Mouse (Mus musculus) urinary bladder, postnatal 36 days (tissue): ENCODE measurements around the gene Cavin1.
A peak's percentile ranks its signal among the peaks of the same experiment; 100 is the strongest.

Source experiments
- DNase-seq, 2 experiments: peaks; one replicate each; pipeline ENCODE4 v3.0.0; 2022; ENCODE audit warnings: low spot score in 2 of 2, mixed read lengths in 1 of 2

Gene Cavin1

DNA sequence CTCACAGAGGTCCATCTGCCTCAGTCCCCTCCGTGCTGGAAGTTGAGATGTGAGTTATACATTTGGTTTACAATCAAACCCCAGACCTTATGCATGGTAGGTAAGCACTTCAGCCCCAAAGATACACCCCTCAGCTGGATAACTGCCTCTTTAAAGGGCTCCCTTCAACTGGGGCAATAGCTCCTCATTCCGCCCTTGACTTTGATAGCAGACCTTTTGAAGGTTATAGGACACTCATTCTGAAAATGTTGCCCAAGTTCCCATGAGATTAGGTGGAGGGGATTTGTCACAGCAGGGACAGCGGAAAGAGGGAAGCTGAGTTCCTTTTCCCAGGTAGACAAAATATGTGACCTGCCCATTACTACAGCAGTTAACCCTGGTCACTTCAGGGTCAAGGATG, 10.5 kb upstream of the Cavin1 start:
- no peak for DNase-seq

- no peak for DNase-seq
These were observed 9.8 kb upstream of the Cavin1 start for GRCm38 (mm10) chr11:100980438-100980837.

DNA sequence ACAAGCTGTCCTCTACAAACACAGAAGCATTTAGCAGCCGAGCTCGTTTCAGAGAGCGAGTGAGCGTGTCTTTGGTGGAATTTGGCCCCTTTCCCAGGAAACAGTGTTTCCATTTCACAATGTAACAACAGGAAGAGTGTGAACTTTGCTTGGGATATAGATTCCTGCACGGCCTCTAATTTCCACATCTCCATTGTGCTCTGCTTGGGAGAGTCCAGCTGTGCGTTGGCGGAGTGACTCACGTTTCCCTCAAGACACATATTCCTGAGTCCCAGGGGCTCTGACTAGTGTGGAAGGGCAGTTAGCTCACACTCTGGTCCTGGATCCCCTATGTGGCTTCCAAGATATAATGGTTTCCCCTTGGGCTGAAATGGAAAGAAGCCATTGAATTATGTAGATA, 9.2 kb upstream of the Cavin1 start:
- peak in 1 of 2 experiments; percentile 33 for DNase-seq

- DNase-seq = no peak
These were observed 4.6 kb upstream of the Cavin1 start for GRCm38 (mm10) chr11:100975241-100975640.

- peak in 1 of 2 experiments; percentile 53 for DNase-seq
These were observed 3.8 kb upstream of the Cavin1 start for GRCm38 (mm10) chr11:100974381-100974970.

DNA sequence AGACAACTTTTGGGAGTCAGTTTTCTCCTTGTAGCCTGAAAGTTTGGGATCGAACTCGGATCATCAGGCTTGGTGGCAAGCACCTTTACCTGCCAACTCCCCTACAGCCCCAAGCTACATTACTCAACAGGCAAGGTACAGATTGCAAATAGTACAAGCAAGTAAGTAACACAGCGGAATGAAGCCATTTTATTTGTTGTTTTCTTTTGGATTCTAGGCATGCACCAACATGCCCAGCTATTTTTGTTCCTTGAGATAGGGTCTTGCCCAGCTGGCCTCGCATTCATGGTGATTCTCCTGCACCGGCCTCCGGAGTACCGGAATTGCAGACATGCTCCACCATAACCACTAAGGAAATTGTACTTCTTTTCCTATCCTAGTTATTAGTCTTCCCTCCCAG, 2.6 kb upstream of the Cavin1 start:
- DNase-seq = no peak

DNA sequence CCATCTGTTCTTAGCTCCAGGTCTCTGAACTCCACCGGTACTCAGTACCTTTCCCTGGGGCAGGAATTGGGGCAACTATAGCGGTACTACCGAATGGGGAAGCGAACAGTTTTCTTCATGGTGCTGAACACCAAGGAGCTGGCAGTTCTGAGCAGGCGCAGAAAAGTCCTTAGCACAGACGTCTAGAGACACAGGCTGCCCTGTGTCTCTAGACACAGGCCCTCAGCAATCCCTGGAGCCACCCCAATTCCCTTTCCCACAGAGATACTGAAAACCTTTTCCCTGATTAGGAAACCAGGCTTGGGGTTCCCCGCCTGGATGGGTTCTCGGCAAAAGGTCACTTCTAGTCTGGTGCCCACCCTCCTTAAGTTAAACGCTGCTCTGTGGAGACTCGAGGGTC, 768 bp upstream of the Cavin1 start:
- peak in 1 of 2 experiments; percentile 31 for DNase-seq

DNA sequence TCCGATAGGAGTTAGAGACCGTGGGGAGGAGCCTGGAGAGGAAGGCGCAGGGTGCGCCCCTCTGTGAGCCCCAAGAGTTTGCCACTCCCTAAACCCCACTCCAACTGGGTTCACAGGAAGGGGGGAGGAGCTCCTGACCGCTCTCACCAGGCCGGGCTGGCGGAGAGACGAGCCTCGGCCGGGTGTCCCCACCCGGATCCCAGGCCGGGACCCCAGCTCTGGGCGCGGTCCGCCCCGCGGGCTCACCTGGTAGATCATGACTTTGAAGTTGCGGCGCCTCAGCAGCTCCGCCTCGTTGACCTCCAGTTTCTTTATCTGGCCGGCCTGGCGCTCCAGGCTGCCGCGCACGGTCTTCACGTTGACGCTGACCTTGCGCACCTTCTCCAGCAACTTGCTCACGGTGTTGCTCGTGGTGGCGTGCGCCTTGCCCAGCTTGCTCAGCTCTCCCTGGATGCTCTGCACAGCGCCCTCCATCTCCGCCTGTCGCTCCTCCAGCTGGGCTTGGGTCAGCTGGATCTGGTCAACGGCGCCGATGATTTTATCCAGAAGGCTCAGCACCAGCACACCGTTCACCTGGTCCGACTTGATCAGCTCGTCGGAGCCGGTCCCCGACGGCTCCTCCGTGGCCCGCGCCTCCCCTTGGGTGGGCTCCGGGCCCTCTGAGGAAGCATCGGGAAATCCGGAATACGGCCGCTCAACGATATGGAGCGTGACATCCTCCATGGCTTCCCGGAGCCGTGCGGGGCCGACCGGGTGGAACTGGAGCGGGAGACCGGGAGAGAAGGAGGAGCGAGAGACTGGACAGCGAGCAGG, 737 bp downstream of the Cavin1 start:
- DNase-seq = peak; percentile 69 to 74

- peak in 1 of 2 experiments; percentile 32 for DNase-seq
These were observed 1.4 kb downstream of the Cavin1 start for GRCm38 (mm10) chr11:100969189-100969743.

DNA sequence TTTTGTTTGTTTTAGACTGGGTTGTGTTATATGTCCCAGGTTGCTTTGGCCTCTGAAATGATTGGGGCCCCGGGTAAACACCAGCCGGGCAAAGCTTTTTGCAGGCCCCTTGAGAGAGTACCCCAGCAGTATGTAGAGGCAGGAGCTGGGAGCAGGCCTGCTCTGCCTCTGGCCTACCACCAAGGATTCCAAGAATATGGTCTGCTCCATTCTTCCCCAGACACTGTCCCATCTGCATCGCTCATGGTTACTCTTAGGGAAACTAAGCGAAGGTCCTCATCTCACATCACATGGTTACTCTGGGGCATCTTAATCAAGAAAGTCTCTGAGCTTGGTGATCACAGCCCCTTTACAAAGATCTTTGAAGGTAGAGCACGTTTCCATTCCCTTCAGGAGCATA, 2.2 kb downstream of the Cavin1 start:
- no peak for DNase-seq

DNA sequence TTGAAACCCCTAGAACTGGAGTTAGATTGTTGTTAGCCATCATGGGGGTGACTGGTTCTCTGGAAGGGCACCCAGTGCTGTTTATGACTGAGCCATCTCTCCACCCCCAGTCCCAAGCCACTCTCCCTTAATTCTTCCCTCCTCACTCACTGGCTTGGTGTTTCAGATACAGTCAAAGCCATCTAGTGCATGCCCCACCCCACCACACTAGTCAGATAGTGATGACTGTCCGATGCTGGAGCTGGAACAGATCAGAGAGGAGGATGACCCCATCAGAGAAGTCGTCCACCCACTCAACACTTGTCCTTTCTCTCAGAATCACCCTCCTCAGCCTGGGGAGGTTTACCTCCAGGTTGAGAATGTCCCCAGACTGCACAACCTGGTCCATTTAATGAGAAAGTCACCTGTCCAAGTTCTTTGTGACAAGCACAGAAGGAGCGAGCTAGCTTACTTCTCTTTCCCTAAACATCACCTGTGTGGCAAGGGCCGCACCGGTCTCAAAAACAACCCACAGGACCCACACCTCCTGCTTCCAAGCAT, 2.7 kb downstream of the Cavin1 start:
- no peak for DNase-seq

DNA sequence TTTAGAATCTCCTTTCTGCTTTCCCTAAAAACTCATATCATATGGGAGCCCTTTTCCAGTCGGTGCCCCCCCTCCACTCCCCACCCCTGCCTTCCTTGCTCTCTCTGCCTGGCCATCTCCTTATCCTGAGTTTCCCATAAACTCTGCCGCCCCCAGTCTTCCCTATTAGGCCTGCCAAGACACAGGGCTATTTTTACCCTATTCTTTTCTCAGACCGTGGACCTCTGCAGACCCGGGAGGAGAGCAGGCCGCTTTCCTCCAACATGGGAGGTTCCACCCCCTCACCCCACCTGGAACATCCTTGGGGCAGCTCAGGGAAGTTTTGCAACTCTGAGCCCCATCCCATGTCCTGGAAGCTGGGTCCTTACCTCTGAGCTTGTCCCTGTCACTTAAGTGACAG, 3.3 kb downstream of the Cavin1 start:
- DNase-seq = no peak

GRCm38 (mm10) chr11:100965760-100966159, 4.9 kb downstream of the Cavin1 start:
- DNase-seq = no peak

- no peak for DNase-seq
These were observed 5.7 kb downstream of the Cavin1 start for GRCm38 (mm10) chr11:100964901-100965542.

DNA sequence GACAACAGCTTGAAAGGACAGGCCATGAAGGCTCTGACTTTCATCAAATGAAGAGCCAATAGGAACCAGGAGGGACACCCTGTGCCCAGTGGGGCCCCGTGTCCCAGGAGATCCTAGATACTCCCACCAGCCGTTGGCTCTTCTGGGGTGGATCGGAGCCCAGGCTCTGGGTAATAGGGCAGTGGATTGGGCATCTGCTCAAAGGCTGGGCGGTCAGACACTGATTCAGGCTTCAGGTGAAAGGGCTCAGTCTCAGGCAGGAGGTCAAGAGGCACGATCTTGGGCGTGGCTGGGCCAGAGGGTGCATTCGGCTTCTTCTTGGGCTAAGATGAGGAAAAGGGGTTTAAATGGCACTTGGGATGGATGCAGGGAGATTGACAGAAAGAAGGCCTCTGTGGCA, 6.5 kb downstream of the Cavin1 start:
- peak in 1 of 2 experiments; percentile 64 for DNase-seq

GRCm38 (mm10) chr11:100963647-100964046, 7.0 kb downstream of the Cavin1 start:
- peak in 1 of 2 experiments; percentile 87 for DNase-seq

- peak in 1 of 2 experiments; percentile 76 for DNase-seq
These were observed 8.2 kb downstream of the Cavin1 start for GRCm38 (mm10) chr11:100962371-100962911.

DNA sequence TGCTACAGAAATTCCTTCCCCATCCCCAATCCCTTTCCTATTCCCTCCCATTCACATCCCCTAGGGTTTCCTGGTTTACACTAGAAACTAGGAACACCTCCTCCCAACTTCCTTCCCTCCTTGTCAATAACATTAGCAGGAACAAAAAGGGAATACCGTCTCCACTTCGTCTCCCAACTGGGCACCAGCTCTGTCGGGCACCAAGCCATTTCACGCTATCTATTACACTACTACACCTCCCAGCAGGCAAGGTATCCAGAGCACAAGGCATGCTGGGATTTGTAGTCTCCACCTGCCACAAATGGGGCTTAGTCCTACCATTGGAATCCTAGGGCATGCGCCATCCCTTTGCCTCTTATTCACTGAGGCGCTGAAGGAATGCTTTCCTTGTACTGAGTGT, 10.1 kb downstream of the Cavin1 start:
- peak in 1 of 2 experiments; percentile 68 for DNase-seq

DNA sequence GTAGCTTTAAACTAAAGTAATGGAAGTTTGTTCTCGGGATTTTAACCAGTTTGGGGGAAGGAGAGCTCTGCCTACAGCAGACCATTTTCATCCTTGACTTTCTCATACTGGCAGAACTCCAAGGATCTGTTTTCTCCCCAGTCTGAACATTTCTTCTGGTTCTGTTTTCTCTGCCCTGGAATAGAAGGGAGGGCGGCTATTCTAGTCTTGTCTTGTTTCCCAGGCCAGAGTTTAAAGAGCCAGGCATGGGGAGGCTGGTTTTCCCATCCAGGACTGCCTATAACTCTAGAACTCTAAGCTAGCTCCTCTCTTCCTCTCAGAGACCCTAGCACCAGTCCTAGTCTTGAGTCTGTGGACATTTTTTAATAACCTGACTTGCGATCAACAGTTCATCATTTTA, 10.9 kb downstream of the Cavin1 start:
- no peak for DNase-seq

- DNase-seq = peak in 1 of 2 experiments; percentile 60
These were observed 11.2 kb downstream of the Cavin1 start for GRCm38 (mm10) chr11:100959464-100959810.

DNA sequence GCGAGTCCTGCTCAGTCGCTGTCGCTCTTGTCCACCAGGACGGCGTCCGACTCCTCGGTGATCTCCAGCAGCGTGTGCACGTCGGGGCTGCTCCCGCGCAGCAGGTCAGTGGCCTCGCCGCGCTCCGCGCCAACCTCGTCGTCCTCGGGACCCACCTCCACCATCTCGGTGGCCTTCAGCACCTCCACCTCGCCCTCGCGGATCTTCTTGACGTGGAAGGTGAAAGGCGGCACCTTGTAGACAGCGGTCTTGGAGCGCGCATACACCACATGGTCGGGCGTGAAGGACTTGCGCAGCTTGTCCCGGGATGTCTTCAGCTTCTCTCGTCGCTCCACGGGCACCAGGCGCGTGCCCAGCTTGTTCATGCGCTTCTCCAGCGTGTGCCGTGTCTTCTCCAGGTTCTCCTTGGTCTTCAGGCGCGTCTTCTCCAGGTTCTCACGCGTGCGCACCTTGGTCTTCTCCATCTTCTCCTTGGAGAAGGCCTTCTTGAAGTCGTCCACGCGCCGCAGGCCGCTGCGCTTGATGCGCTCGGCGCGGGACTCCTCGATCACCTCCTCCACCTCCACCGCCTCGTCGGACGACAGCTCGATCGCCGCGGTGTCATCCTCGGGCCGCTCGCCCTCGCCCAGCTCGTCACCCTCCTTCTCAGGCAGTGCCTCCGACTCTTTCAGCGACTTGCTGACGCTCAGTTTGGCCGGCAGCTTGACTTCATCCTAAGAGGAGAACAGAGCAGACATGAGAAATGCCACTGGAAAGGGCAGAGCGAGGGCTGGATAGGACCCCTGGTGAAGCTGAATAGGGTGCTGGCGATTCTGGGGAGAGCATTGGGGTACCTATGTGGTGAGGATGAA, 11.8 kb downstream of the Cavin1 start:
- no peak for DNase-seq
